Mouse (Mus musculus): Measurements from ENCODE around the gene Gdf15.

DNA sequence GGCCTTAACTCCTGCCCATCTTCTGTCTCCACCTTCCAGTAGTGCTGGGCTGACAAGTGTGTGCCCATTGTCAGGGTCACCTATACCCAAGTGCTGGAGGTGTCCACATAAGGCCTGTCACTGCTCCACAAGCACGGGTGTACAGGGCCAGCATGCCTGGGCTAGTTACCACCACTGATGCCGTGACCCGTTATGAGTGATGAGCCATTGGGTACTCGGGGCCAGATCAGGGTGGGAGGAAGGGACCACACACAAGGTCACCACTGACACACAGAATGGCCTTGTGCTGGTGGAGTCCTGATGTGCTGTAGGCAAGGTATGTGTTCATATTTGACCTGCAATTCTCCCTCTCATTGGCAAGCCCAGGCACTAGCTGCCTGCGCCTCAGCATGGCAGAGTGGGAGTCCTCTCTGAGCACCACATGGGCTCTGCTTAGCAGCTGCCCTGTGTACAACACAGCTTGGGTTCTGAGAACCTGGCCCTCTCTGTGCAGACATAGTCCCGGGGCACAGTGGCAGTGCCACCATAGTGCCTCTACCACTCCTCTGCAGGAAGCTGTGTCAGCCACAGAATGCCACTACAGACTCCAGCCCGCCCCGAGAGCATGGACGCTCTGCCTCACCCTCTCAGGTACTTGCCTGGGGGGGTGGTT, 47.5 kb downstream of the Gdf15 start:
- TF ChIP-seq POLR2A (IDR thresholded peaks at IDR 0.05; ENCODE audit: insufficient read depth, low read length), result no peak
- no peak for TF ChIP-seq CTCF (IDR thresholded peaks at IDR 0.05; ENCODE audit: low read depth, low read length)
